Mouse (Mus musculus): Measurements from ENCODE around the gene Krtap9-5. TPM values are rescaled to one million over a fixed set of nuclear protein-coding genes. Genes with fewer than 3 reads are reported as not detected.
A peak's percentile ranks its signal among the peaks of the same experiment; 100 is the strongest.

Gene Krtap9-5
- polyA plus RNA-seq, 1 experiment from 2014 or later: not detected

DNA sequence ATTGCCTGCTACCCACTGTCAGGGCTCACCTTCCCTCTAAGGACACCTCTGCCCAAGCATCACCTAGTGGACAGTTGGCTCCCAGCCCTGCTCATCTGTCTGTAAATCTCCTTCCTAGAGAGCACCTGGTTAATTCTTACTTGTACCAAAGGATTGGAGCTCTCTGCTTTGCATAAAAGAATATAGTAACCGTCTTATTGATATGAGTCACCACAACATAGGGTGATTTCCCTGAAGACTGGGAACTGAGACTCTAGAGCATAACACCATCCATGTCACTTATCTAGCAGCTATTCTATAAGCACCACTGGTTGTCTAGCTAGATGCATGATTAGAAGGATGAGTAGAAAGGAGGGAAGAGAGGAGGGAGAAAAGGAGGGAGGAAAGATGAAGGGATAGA lies 35.2 kb downstream of the Krtap9-5 start:
- no peak for ATAC-seq (ENCODE audit: insufficient read depth, low FRiP score)
- Histone ChIP-seq H3K27ac (ENCODE audit: low read length) (no peak overlapping the region), H3K36me3 (ENCODE audit: control insufficient read depth, insufficient read depth, low read length) (no peaks in the 10 kb centered on the region), H3K27me3 (ENCODE audit: control insufficient read depth, insufficient read depth, low read length) (no peaks in the 10 kb centered on the region), H3K9ac (ENCODE audit: low read length) (no peak overlapping the region), H3K4me2 (ENCODE audit: low read depth, low read length) (no peak overlapping the region), H3K4me3 (replicated peaks; ENCODE audit: low read length) (no peak overlapping the region), H3K9me3 (replicated peaks; ENCODE audit: control insufficient read depth, low read length) (no peaks in the 10 kb centered on the region), H3K4me1 (ENCODE audit: control insufficient read depth, insufficient read depth, low read length) (no peaks in the 10 kb centered on the region)
- WGBS: 83% methylated on average over 1 of the region's 1 CpGs

DNA sequence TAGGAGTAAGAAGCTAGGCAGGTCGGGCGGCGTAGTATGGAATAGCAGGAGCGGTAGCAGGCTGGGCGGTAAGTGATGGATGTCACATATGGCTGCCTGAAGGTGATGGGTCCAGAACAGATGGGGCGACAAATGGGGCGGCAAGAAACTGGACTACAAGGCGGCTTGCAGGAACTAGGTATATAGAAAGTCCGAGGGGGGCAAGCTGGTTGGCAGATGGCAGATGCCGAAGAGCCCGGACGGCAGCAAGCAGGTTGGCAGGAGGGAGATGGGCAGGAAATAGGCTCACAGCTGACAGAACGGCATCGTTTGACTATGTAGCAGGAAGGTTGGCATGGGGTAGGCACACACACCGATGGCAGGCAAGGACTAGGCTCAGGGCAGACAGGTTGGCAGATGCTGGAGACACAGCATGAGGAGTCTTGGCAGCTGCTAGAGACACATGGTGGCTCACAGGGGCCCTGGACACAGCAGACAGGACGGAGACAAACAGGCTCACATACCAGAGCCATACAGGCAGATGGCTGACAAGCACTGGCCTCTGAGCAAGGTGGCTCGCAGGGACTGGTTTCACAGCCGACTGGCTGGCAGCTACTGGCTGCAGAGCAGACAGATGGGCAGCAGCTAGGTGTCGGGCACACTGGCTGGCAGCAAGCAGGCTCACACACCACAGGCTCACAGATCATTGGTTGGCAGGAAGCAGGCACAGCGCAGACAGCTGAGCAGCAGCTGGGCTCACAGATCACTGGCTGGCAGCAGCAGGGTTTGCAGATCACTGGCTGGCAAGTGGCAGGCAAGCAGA lies 37.2 kb downstream of the Krtap9-5 start:
- no peaks in the 10 kb centered on the region for H3K9me3 ChIP-seq (replicated peaks; ENCODE audit: control insufficient read depth, low read length)
- 76% methylated on average over 20 of the region's 20 CpGs for WGBS

GRCm38 (mm10) chr11:99986180-99986647 lies 37.9 kb downstream of the Krtap9-5 start, which contains the start of gene Krtap16-1:
Gene Krtap16-1, minus strand, starts transcription at chr11:99986597.
- Histone ChIP-seq H3K36me3 (ENCODE audit: control insufficient read depth, insufficient read depth, low read length) (no peaks in the 10 kb centered on the region), H3K9me3 (replicated peaks; ENCODE audit: control insufficient read depth, low read length) (no peaks in the 10 kb centered on the region), H3K27ac (ENCODE audit: low read length) (no peak within 1 kb of the TSS), H3K4me1 (ENCODE audit: control insufficient read depth, insufficient read depth, low read length) (no peaks in the 10 kb centered on the region), H3K4me3 (replicated peaks; ENCODE audit: low read length) (no peak within 1 kb of the TSS), H3K9ac (ENCODE audit: low read length) (no peak within 1 kb of the TSS), H3K4me2 (ENCODE audit: low read depth, low read length) (no peak within 1 kb of the TSS), H3K27me3 (ENCODE audit: control insufficient read depth, insufficient read depth, low read length) (no peaks in the 10 kb centered on the region)
- no peak for ATAC-seq (ENCODE audit: insufficient read depth, low FRiP score)
- 73% methylated on average over 8 of the region's 8 CpGs for WGBS

More for the DNA sequence above, 37.2 kb downstream of the Krtap9-5 start:
- no peaks in the 10 kb centered on the region for H3K27me3 ChIP-seq (ENCODE audit: control insufficient read depth, insufficient read depth, low read length)
- no peak overlapping the region for H3K27ac ChIP-seq (ENCODE audit: low read length)
- ATAC-seq (ENCODE audit: insufficient read depth, low FRiP score): peak; percentile 44; the same call in 1 of the 2 replicates
- no peak overlapping the region for H3K4me3 ChIP-seq (replicated peaks; ENCODE audit: low read length)
- no peaks in the 10 kb centered on the region for H3K4me1 ChIP-seq (ENCODE audit: control insufficient read depth, insufficient read depth, low read length)
- H3K36me3 ChIP-seq (ENCODE audit: control insufficient read depth, insufficient read depth, low read length): no peaks in the 10 kb centered on the region
- no peak overlapping the region for H3K4me2 ChIP-seq (ENCODE audit: low read depth, low read length)
- no peak overlapping the region for H3K9ac ChIP-seq (ENCODE audit: low read length)

DNA sequence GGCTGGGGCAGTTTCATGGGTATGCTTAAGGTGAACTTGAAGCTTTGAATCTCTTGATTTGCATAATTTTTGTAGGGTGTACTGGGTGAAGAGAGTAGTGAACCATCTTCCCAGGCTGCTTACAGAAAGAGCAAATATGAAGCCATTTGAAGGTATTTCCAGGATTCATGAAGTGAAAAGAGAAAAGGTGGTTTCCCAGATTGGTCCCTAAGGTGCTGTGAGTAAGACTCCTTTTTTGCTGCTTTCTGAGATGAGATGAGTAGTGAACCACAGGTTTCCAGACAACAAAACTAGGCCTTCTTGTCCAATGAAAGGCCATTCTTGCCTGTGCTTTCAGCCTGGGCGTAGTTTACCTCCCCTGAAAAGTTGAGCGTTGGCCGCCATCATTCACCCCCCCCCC lies 40.3 kb downstream of the Krtap9-5 start:
- no peak overlapping the region for H3K9ac ChIP-seq (ENCODE audit: low read length)
- no peak overlapping the region for H3K4me3 ChIP-seq (replicated peaks; ENCODE audit: low read length)
- H3K9me3 ChIP-seq (replicated peaks; ENCODE audit: control insufficient read depth, low read length): no peaks in the 10 kb centered on the region
- H3K27ac ChIP-seq (ENCODE audit: low read length): no peak overlapping the region
- WGBS: 86% methylated on average over 3 of the region's 3 CpGs
- H3K4me2 ChIP-seq (ENCODE audit: low read depth, low read length): no peak overlapping the region
- no peaks in the 10 kb centered on the region for H3K36me3 ChIP-seq (ENCODE audit: control insufficient read depth, insufficient read depth, low read length)
- ATAC-seq (ENCODE audit: insufficient read depth, low FRiP score): no peak
- H3K27me3 ChIP-seq (ENCODE audit: control insufficient read depth, insufficient read depth, low read length): no peaks in the 10 kb centered on the region
- H3K4me1 ChIP-seq (ENCODE audit: control insufficient read depth, insufficient read depth, low read length): no peaks in the 10 kb centered on the region

DNA sequence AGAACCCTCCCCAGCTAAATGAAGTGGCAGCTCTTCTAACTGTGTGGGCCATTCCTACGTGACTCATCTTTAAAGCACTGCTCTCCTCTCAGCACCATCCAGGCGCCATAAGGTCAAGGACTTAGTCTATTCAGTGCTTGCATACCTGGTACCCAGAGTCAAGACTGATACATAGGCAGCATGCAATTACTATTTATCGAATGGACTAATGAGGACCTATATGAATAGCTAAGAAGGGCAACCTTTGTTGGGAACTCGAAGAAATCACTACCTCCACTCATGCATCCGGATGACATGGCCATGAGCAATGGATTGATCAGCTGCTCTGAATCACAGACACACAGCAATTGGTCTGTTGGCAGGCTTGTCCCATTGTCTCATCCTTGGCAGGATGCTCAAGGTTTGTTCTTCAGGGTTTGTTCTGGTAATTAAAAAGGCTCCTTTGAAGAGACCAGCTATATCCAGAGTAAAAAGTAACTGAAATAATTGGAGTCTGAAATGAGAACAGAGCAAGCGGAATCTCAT lies 41.7 kb downstream of the Krtap9-5 start:
- H3K9me3 ChIP-seq (replicated peaks; ENCODE audit: control insufficient read depth, low read length): no peaks in the 10 kb centered on the region
- no peaks in the 10 kb centered on the region for H3K4me1 ChIP-seq (ENCODE audit: control insufficient read depth, insufficient read depth, low read length)
- no peak overlapping the region for H3K27ac ChIP-seq (ENCODE audit: low read length)
- H3K36me3 ChIP-seq (ENCODE audit: control insufficient read depth, insufficient read depth, low read length): no peaks in the 10 kb centered on the region
- no peak overlapping the region for H3K9ac ChIP-seq (ENCODE audit: low read length)
- H3K27me3 ChIP-seq (ENCODE audit: control insufficient read depth, insufficient read depth, low read length): no peaks in the 10 kb centered on the region
- no peak for ATAC-seq (ENCODE audit: insufficient read depth, low FRiP score)
- H3K4me2 ChIP-seq (ENCODE audit: low read depth, low read length): no peak overlapping the region
- 88% methylated on average over 6 of the region's 6 CpGs for WGBS
- H3K4me3 ChIP-seq (replicated peaks; ENCODE audit: low read length): no peak overlapping the region

- Histone ChIP-seq H3K9ac (ENCODE audit: low read length) (no peak overlapping the region), H3K27me3 (ENCODE audit: control insufficient read depth, insufficient read depth, low read length) (peaks cover 4% of the 10 kb centered on the region; the same call in 1 of the 2 replicates), H3K36me3 (ENCODE audit: control insufficient read depth, insufficient read depth, low read length) (no peaks in the 10 kb centered on the region), H3K9me3 (replicated peaks; ENCODE audit: control insufficient read depth, low read length) (no peaks in the 10 kb centered on the region), H3K4me3 (replicated peaks; ENCODE audit: low read length) (no peak overlapping the region), H3K27ac (ENCODE audit: low read length) (no peak overlapping the region), H3K4me2 (ENCODE audit: low read depth, low read length) (no peak overlapping the region), H3K4me1 (ENCODE audit: control insufficient read depth, insufficient read depth, low read length) (no peaks in the 10 kb centered on the region)
- no peak for ATAC-seq (ENCODE audit: insufficient read depth, low FRiP score)
- WGBS: 72% methylated on average over 3 of the region's 3 CpGs
Observed at GRCm38 (mm10) chr11:99990571-99990970, 42.3 kb downstream of the Krtap9-5 start.

DNA sequence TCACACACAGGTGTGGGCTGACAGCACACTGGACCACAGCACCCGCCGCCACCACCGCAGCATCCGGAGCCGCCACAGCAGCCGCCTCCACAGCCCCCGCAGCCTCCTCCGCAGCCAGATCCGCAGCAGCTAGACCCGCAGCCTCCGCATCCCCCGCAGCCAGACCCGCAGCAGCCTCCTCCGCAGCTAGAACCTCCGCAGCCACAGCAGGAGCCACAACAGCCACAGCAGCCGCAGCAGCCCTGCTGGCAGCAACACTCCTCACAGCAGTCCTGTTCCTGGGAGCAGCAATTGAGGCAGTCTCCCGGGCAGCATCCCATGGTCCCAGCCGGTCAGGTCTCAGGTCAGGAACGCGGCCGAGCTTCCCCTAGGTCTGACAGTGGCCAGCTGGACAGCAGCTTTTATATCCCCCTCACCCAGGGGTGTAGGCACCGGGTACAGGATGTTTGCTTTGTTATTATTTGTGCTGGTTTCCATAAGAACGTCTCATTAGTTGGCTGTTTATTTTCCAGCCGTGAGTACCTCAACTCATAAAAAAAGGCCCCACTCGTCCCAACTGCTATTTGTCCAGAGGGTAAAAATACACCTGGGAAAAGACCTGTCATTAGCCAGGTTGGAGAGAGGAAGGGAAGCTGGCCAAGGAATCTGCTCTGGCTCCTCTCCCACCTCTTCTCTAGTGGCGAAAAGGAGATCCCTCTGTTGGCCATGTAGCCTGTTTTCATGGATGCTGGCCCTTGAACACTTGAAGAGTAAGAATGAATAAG lies 45.5 kb downstream of the Krtap9-5 start, which contains the start of gene Krtap17-1:
Gene Krtap17-1, minus strand, starts transcription at position 375 of the 764 bp plus-strand sequence.
- no peaks in the 10 kb centered on the region for H3K4me1 ChIP-seq (ENCODE audit: control insufficient read depth, insufficient read depth, low read length)
- 14% methylated on average over 26 of the region's 26 CpGs for WGBS
- H3K9me3 ChIP-seq (replicated peaks; ENCODE audit: control insufficient read depth, low read length): no peaks in the 10 kb centered on the region
- no peak within 1 kb of the TSS for H3K27ac ChIP-seq (ENCODE audit: low read length)
- no peak within 1 kb of the TSS for H3K4me2 ChIP-seq (ENCODE audit: low read depth, low read length)
- no peaks in the 10 kb centered on the region for H3K36me3 ChIP-seq (ENCODE audit: control insufficient read depth, insufficient read depth, low read length)
- no peak within 1 kb of the TSS for H3K4me3 ChIP-seq (replicated peaks; ENCODE audit: low read length)
- H3K27me3 ChIP-seq (ENCODE audit: control insufficient read depth, insufficient read depth, low read length): peaks cover 4% of the 10 kb centered on the region; the same call in 1 of the 2 replicates
- no peak within 1 kb of the TSS for H3K9ac ChIP-seq (ENCODE audit: low read length)
- ATAC-seq (ENCODE audit: insufficient read depth, low FRiP score): no peak

DNA sequence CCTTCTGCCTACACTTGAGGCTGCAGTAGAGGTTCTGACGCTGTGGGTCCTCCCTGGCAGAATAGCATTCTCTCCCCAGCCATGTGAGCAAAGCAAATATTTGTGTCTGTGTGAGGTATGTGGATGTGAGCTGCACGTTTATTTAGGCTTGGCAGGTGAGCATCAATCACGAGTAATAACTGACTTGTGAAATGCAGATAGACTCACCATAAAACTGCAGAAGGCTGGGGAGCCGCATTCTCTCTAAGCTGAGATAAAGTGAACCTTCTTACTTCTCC lies 46.0 kb downstream of the Krtap9-5 start:
- no peak for ATAC-seq (ENCODE audit: insufficient read depth, low FRiP score)
- 22% methylated on average over 4 of the region's 4 CpGs for WGBS
- Histone ChIP-seq H3K27me3 (ENCODE audit: control insufficient read depth, insufficient read depth, low read length) (peaks cover 4% of the 10 kb centered on the region; the same call in 1 of the 2 replicates), H3K4me2 (ENCODE audit: low read depth, low read length) (no peak overlapping the region), H3K9me3 (replicated peaks; ENCODE audit: control insufficient read depth, low read length) (no peaks in the 10 kb centered on the region), H3K4me3 (replicated peaks; ENCODE audit: low read length) (no peak overlapping the region), H3K27ac (ENCODE audit: low read length) (no peak overlapping the region), H3K36me3 (ENCODE audit: control insufficient read depth, insufficient read depth, low read length) (no peaks in the 10 kb centered on the region), H3K9ac (ENCODE audit: low read length) (no peak overlapping the region), H3K4me1 (ENCODE audit: control insufficient read depth, insufficient read depth, low read length) (no peaks in the 10 kb centered on the region)

GRCm38 (mm10) chr11:99999091-99999490 lies 50.8 kb downstream of the Krtap9-5 start:
- WGBS: 90% methylated on average over 7 of the region's 7 CpGs
- H3K27me3 ChIP-seq (ENCODE audit: control insufficient read depth, insufficient read depth, low read length): peaks cover 4% of the 10 kb centered on the region; the same call in 1 of the 2 replicates
- H3K9ac ChIP-seq (ENCODE audit: low read length): no peak overlapping the region
- no peaks in the 10 kb centered on the region for H3K36me3 ChIP-seq (ENCODE audit: control insufficient read depth, insufficient read depth, low read length)
- no peaks in the 10 kb centered on the region for H3K4me1 ChIP-seq (ENCODE audit: control insufficient read depth, insufficient read depth, low read length)
- no peak for ATAC-seq (ENCODE audit: insufficient read depth, low FRiP score)
- no peaks in the 10 kb centered on the region for H3K9me3 ChIP-seq (replicated peaks; ENCODE audit: control insufficient read depth, low read length)
- H3K27ac ChIP-seq (ENCODE audit: low read length): no peak overlapping the region
- H3K4me2 ChIP-seq (ENCODE audit: low read depth, low read length): no peak overlapping the region
- no peak overlapping the region for H3K4me3 ChIP-seq (replicated peaks; ENCODE audit: low read length)
